Mouse (Mus musculus) liver, postnatal 0 days (tissue): ENCODE results near the gene Mgll.

ENCODE experiments used
- CTCF ChIP-seq: sonication (generic); IDR thresholded peaks from 2 replicates; pipeline ENCODE4 v1.5.1; 2016; ENCODE audit warnings: antibody characterized with exemption, low read depth
- EP300 ChIP-seq: IDR thresholded peaks from 2 replicates; pipeline ENCODE4 v1.6.1; 2016; ENCODE audit warnings: antibody characterized with exemption, low read depth, mild to moderate bottlenecking

- TF ChIP-seq CTCF (no peak), EP300 (no peak)
Observed at GRCm38 (mm10) chr6:88714200-88714674, 10.0 kb upstream of the Mgll start.
